Mouse (Mus musculus): Measurements from ENCODE around the gene Ap2b1. TPM values are rescaled to one million over a fixed set of nuclear protein-coding genes. Genes with fewer than 3 reads are reported as not detected.

Ap2b1 gene
- total and polyA plus RNA-seq, 2 experiments from 2014 or later = 20.1 to 51.6 TPM

GRCm38 (mm10) chr11:83271151-83271950 lies 27.5 kb upstream of the Ap2b1 start:
- WGBS = under 1% methylated on average over 26 of the region's 26 CpGs
- peak overlapping the region; percentile 60 for H3K4me2 ChIP-seq (ENCODE audit: low read depth, low read length)
- peak overlapping the region; percentile 55 for H3K4me3 ChIP-seq (ENCODE audit: low read depth, low read length)
- no peaks in the 10 kb centered on the region for H3K9me3 ChIP-seq (replicated peaks; ENCODE audit: control insufficient read depth, low read length)
- H3K9ac ChIP-seq (replicated peaks; ENCODE audit: low read depth, low read length) = peak overlapping the region; percentile 73
- H3K27me3 ChIP-seq (ENCODE audit: control insufficient read depth, insufficient read depth, low read length) = no peaks in the 10 kb centered on the region
- peak; percentile 84 for DNase-seq (ENCODE audit: low spot score)
- ATAC-seq (ENCODE audit: insufficient read depth, low read depth) = peak; percentile 88
- peak overlapping the region; percentile 74 for H3K27ac ChIP-seq (ENCODE audit: low read depth)
- H3K36me3 ChIP-seq (replicated peaks; ENCODE audit: control insufficient read depth, insufficient read depth, low read length) = no peaks in the 10 kb centered on the region
- TF ChIP-seq EP300 (IDR thresholded peaks at IDR 0.05; ENCODE audit: low read depth) (peak; percentile 59; the same call in 1 of the 2 replicates), CTCF (IDR thresholded peaks at IDR 0.05; ENCODE audit: low read depth) (no peak)
- 0 out of 2 replicates have a peak, but pooled peaks cover 3% of the 10 kb centered on the region for H3K4me1 ChIP-seq (ENCODE audit: control insufficient read depth, insufficient read depth)

- Histone ChIP-seq H3K4me3 (ENCODE audit: low read depth, low read length) (0 out of 2 replicates have a peak overlapping the region, but pooled peaks have one; percentile 55), H3K9ac (replicated peaks; ENCODE audit: low read depth, low read length) (peak overlapping the region; percentile 73; the same call in 1 of the 2 replicates), H3K9me3 (replicated peaks; ENCODE audit: control insufficient read depth, low read length) (no peaks in the 10 kb centered on the region), H3K4me1 (ENCODE audit: control insufficient read depth, insufficient read depth) (0 out of 2 replicates have a peak, but pooled peaks cover 3% of the 10 kb centered on the region), H3K4me2 (ENCODE audit: low read depth, low read length) (peak overlapping the region; percentile 60; the same call in 1 of the 2 replicates), H3K27me3 (ENCODE audit: control insufficient read depth, insufficient read depth, low read length) (no peaks in the 10 kb centered on the region), H3K27ac (ENCODE audit: low read depth) (peak overlapping the region; percentile 74), H3K36me3 (replicated peaks; ENCODE audit: control insufficient read depth, insufficient read depth, low read length) (no peaks in the 10 kb centered on the region)
- ATAC-seq (ENCODE audit: insufficient read depth, low read depth) (no peak), DNase-seq (ENCODE audit: low spot score) (no peak)
- TF ChIP-seq EP300 (IDR thresholded peaks at IDR 0.05; ENCODE audit: low read depth) = no peak
- TF ChIP-seq CTCF (IDR thresholded peaks at IDR 0.05; ENCODE audit: low read depth) = no peak; the same call in 1 of the 2 replicates
- 12% methylated on average over 2 of the region's 2 CpGs for WGBS
Observed at GRCm38 (mm10) chr11:83271951-83272843, 26.6 kb upstream of the Ap2b1 start.

- TF ChIP-seq EP300 (IDR thresholded peaks at IDR 0.05; ENCODE audit: low read depth) (no peak), CTCF (IDR thresholded peaks at IDR 0.05; ENCODE audit: low read depth) (no peak)
- H3K4me1 ChIP-seq (ENCODE audit: control insufficient read depth, insufficient read depth) = peaks cover 3% of the 10 kb centered on the region; the same call in 1 of the 2 replicates
- H3K27me3 ChIP-seq (ENCODE audit: control insufficient read depth, insufficient read depth, low read length) = no peaks in the 10 kb centered on the region
- no peak overlapping the region for H3K9ac ChIP-seq (replicated peaks; ENCODE audit: low read depth, low read length)
- no peak overlapping the region for H3K4me3 ChIP-seq (ENCODE audit: low read depth, low read length)
- no peak overlapping the region for H3K27ac ChIP-seq (ENCODE audit: low read depth)
- H3K9me3 ChIP-seq (replicated peaks; ENCODE audit: control insufficient read depth, low read length) = no peaks in the 10 kb centered on the region
- H3K36me3 ChIP-seq (replicated peaks; ENCODE audit: control insufficient read depth, insufficient read depth, low read length) = no peaks in the 10 kb centered on the region
- H3K4me2 ChIP-seq (ENCODE audit: low read depth, low read length) = no peak overlapping the region
- no peak for DNase-seq (ENCODE audit: low spot score)
- ATAC-seq (ENCODE audit: insufficient read depth, low read depth) = no peak
- WGBS = 54% methylated on average over 7 of the region's 7 CpGs
Observed at GRCm38 (mm10) chr11:83276251-83276650, 22.6 kb upstream of the Ap2b1 start.

- WGBS = 71% methylated on average over 4 of the region's 4 CpGs
- H3K36me3 ChIP-seq (replicated peaks; ENCODE audit: control insufficient read depth, insufficient read depth, low read length) = no peaks in the 10 kb centered on the region
- peaks cover 3% of the 10 kb centered on the region; the same call in 1 of the 2 replicates for H3K4me1 ChIP-seq (ENCODE audit: control insufficient read depth, insufficient read depth)
- ATAC-seq (ENCODE audit: insufficient read depth, low read depth) = no peak
- H3K9me3 ChIP-seq (replicated peaks; ENCODE audit: control insufficient read depth, low read length) = no peaks in the 10 kb centered on the region
- no peak for DNase-seq (ENCODE audit: low spot score)
- H3K9ac ChIP-seq (replicated peaks; ENCODE audit: low read depth, low read length) = no peak overlapping the region
- no peaks in the 10 kb centered on the region for H3K27me3 ChIP-seq (ENCODE audit: control insufficient read depth, insufficient read depth, low read length)
- TF ChIP-seq EP300 (IDR thresholded peaks at IDR 0.05; ENCODE audit: low read depth) (no peak), CTCF (IDR thresholded peaks at IDR 0.05; ENCODE audit: low read depth) (no peak)
- H3K4me2 ChIP-seq (ENCODE audit: low read depth, low read length) = no peak overlapping the region
- H3K27ac ChIP-seq (ENCODE audit: low read depth) = peak overlapping the region; percentile 38; the same call in 1 of the 2 replicates
- H3K4me3 ChIP-seq (ENCODE audit: low read depth, low read length) = no peak overlapping the region
Observed at GRCm38 (mm10) chr11:83279024-83279423, 19.8 kb upstream of the Ap2b1 start.

GRCm38 (mm10) chr11:83279691-83280090 lies 19.1 kb upstream of the Ap2b1 start:
- Histone ChIP-seq H3K4me3 (ENCODE audit: low read depth, low read length) (no peak overlapping the region), H3K9ac (replicated peaks; ENCODE audit: low read depth, low read length) (no peak overlapping the region), H3K27ac (ENCODE audit: low read depth) (no peak overlapping the region), H3K4me2 (ENCODE audit: low read depth, low read length) (no peak overlapping the region), H3K4me1 (ENCODE audit: control insufficient read depth, insufficient read depth) (peaks cover 3% of the 10 kb centered on the region; the same call in 1 of the 2 replicates), H3K27me3 (ENCODE audit: control insufficient read depth, insufficient read depth, low read length) (no peaks in the 10 kb centered on the region), H3K36me3 (replicated peaks; ENCODE audit: control insufficient read depth, insufficient read depth, low read length) (no peaks in the 10 kb centered on the region), H3K9me3 (replicated peaks; ENCODE audit: control insufficient read depth, low read length) (no peaks in the 10 kb centered on the region)
- no peak for DNase-seq (ENCODE audit: low spot score)
- no peak for TF ChIP-seq EP300 (IDR thresholded peaks at IDR 0.05; ENCODE audit: low read depth)
- no peak for TF ChIP-seq CTCF (IDR thresholded peaks at IDR 0.05; ENCODE audit: low read depth)
- WGBS = 65% methylated on average over 6 of the region's 6 CpGs
- ATAC-seq (ENCODE audit: insufficient read depth, low read depth) = no peak

Data from heart, postnatal 0 days (tissue).